Mouse (Mus musculus) erythroblast, embryonic 14.5 days (primary cell): ENCODE results near the gene Eif3c.

Source experiments
- GATA1 ChIP-seq: IDR thresholded peaks from 2 replicates; pipeline ENCODE4 v1.6.1; 2012; ENCODE audit warnings: low read length, inconsistent platforms, mixed read lengths
- TAL1 ChIP-seq: IDR thresholded peaks from 3 replicates; pipeline ENCODE4 v1.6.1; 2012; ENCODE audit warnings: low read length, inconsistent platforms, mixed read lengths

DNA sequence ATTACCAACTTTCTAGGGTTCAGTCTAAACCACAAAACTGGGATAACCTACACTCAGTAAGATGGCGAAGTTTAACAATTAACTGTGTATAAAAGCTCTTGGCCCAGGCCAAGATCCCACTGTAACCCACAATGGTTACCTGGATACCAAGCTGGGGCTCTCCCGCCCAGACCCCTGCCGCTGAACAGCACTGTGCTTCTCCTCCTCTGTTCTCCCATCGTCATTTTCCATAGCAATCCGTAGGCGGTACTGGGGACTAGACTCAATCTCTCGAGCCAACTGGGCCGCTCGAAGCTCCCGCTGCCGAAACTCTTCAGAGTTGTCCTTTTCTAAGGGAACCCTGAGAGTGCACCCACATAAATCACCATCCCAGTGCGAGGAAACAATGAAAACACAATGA is 68.2 kb downstream of the Eif3c start:
- TF ChIP-seq GATA1 (no peak), TAL1 (no peak)
